Mouse (Mus musculus) forebrain, embryonic 13.5 days (tissue): Measurements from ENCODE around the gene Sowahc. TPM values are rescaled to one million over a fixed set of nuclear protein-coding genes. Genes with fewer than 3 reads are reported as not detected.

Experiments
- ATAC-seq: fragments of 200-750 bp; cut with Nextera tagmentation; 2 replicates; pipeline ENCODE4 v1.8.0; 2017
- H3K27ac ChIP-seq: fragments of 300-500 bp; sonication (generic); 2 replicates; pipeline ENCODE4 v1.5.1; 2015; ENCODE audit warnings: inconsistent platforms, mild to moderate bottlenecking, moderate library complexity
- H3K27me3 ChIP-seq: fragments of 300-500 bp; sonication (generic); 2 replicates; pipeline ENCODE4 v1.6.1; 2015; ENCODE audit warnings: mild to moderate bottlenecking, inconsistent platforms
- H3K36me3 ChIP-seq: fragments of 300-500 bp; sonication (generic); 2 replicates; pipeline ENCODE4 v1.6.1; 2015; ENCODE audit warnings: mild to moderate bottlenecking, inconsistent platforms; ENCODE audit not compliant: poor library complexity, severe bottlenecking
- H3K4me1 ChIP-seq: fragments of 300-500 bp; sonication (generic); 2 replicates; pipeline ENCODE4 v1.6.1; 2015; ENCODE audit warnings: inconsistent platforms
- H3K4me2 ChIP-seq: fragments of 300-500 bp; sonication (generic); 2 replicates; pipeline ENCODE4 v1.6.1; 2015; ENCODE audit warnings: inconsistent platforms, mild to moderate bottlenecking, moderate library complexity
- H3K4me3 ChIP-seq: fragments of 300-500 bp; sonication (generic); 2 replicates; pipeline ENCODE4 v1.5.1; 2015; ENCODE audit warnings: mild to moderate bottlenecking, inconsistent platforms
- H3K9ac ChIP-seq: fragments of 300-500 bp; sonication (generic); 2 replicates; pipeline ENCODE4 v1.6.1; 2015; ENCODE audit warnings: mild to moderate bottlenecking, inconsistent platforms
- H3K9me3 ChIP-seq: fragments of 300-500 bp; sonication (generic); replicated peaks from 2 replicates; pipeline ENCODE4 v1.6.1; 2016; ENCODE audit warnings: inconsistent platforms
- WGBS: fragments of 180-500 bp; shearing (Covaris S2); methylation state at CpG from one replicate; pipeline ENCODE4 v1.1.7; 2015; 5-methylcytosine and 5-hydroxymethylcytosine counted together
- polyA plus RNA-seq: library from polyadenylated mRNA; unstranded; fragments of >200 nt; fragmentation: Nextera tagmentation; extraction: Ambion mirVana; gene quantifications from 2 replicates; pipeline ENCODE4 v1.2.1, GENCODE M21; 2015

The Sowahc gene
- polyA plus RNA-seq, 1 experiment from 2014 or later, result 12.9 TPM

GRCm38 (mm10) chr10:59259572-59259971 is 37.8 kb downstream of the Sowahc start:
- H3K27me3 ChIP-seq, result no peaks in the 10 kb centered on the region
- no peaks in the 10 kb centered on the region for H3K9me3 ChIP-seq
- ATAC-seq, result no peak
- H3K36me3 ChIP-seq, result no peaks in the 10 kb centered on the region
- H3K9ac ChIP-seq, result no peak overlapping the region
- H3K4me1 ChIP-seq, result peaks cover 6% of the 10 kb centered on the region; the same call in 1 of the 2 replicates
- H3K27ac ChIP-seq, result no peak overlapping the region
- WGBS, result 85% methylated on average over 6 of the region's 6 CpGs
- no peak overlapping the region for H3K4me3 ChIP-seq
- H3K4me2 ChIP-seq, result no peak overlapping the region

GRCm38 (mm10) chr10:59261603-59262002 is 39.9 kb downstream of the Sowahc start:
- H3K9me3 ChIP-seq, result no peaks in the 10 kb centered on the region
- no peaks in the 10 kb centered on the region for H3K36me3 ChIP-seq
- no peaks in the 10 kb centered on the region for H3K27me3 ChIP-seq
- no peak overlapping the region for H3K4me2 ChIP-seq
- no peak overlapping the region for H3K9ac ChIP-seq
- H3K4me3 ChIP-seq, result no peak overlapping the region
- no peak overlapping the region for H3K27ac ChIP-seq
- WGBS, result 56% methylated on average over 3 of the region's 3 CpGs
- peak; percentile 50; the same call in 1 of the 2 replicates for ATAC-seq
- peaks cover 6% of the 10 kb centered on the region; the same call in 1 of the 2 replicates for H3K4me1 ChIP-seq

- 68% methylated on average over 1 of the region's 1 CpGs for WGBS
- Histone ChIP-seq H3K4me2 (no peak overlapping the region), H3K4me3 (no peak overlapping the region), H3K27me3 (no peaks in the 10 kb centered on the region), H3K4me1 (peaks cover 6% of the 10 kb centered on the region; the same call in 1 of the 2 replicates), H3K27ac (no peak overlapping the region), H3K36me3 (no peaks in the 10 kb centered on the region), H3K9ac (no peak overlapping the region), H3K9me3 (no peaks in the 10 kb centered on the region)
- ATAC-seq, result no peak
These were observed 40.3 kb downstream of the Sowahc start for GRCm38 (mm10) chr10:59262021-59262420.

DNA sequence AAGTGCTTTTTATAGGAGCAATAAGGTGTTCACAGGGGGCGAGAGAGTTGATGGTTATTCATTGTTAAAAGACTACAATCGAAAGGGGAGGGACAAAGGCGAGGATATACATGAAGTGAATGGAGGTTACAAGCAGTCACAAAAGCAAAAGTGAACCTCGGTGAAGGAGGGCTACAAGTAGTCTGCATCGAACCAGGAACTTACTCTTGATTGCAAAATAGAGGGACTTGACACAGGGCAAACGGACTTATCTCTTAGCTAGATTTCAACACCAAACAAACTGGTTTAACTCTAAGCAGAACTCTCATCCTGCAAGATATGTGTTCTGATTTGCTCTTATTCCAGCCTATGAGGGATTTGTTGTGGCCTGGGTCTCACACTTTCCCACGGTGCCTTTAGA is 41.2 kb downstream of the Sowahc start:
- Histone ChIP-seq H3K27me3 (no peaks in the 10 kb centered on the region), H3K4me2 (no peak overlapping the region), H3K36me3 (no peaks in the 10 kb centered on the region), H3K9me3 (no peaks in the 10 kb centered on the region), H3K27ac (no peak overlapping the region), H3K4me3 (no peak overlapping the region), H3K9ac (no peak overlapping the region), H3K4me1 (peaks cover 6% of the 10 kb centered on the region; the same call in 1 of the 2 replicates)
- WGBS, result 65% methylated on average over 7 of the region's 7 CpGs
- ATAC-seq, result no peak

GRCm38 (mm10) chr10:59265067-59265466 is 43.3 kb downstream of the Sowahc start:
- H3K4me2 ChIP-seq, result no peak overlapping the region
- no peak overlapping the region for H3K9ac ChIP-seq
- H3K4me1 ChIP-seq, result peaks cover 6% of the 10 kb centered on the region; the same call in 1 of the 2 replicates
- no peak overlapping the region for H3K4me3 ChIP-seq
- WGBS, result 86% methylated on average over 7 of the region's 7 CpGs
- H3K27me3 ChIP-seq, result no peaks in the 10 kb centered on the region
- no peaks in the 10 kb centered on the region for H3K36me3 ChIP-seq
- no peaks in the 10 kb centered on the region for H3K9me3 ChIP-seq
- no peak overlapping the region for H3K27ac ChIP-seq
- ATAC-seq, result no peak

- no peak overlapping the region for H3K4me3 ChIP-seq
- no peaks in the 10 kb centered on the region for H3K9me3 ChIP-seq
- no peak overlapping the region for H3K27ac ChIP-seq
- no peak overlapping the region for H3K4me2 ChIP-seq
- H3K4me1 ChIP-seq, result peaks cover 6% of the 10 kb centered on the region; the same call in 1 of the 2 replicates
- WGBS, result 77% methylated on average over 4 of the region's 4 CpGs
- no peak for ATAC-seq
- no peaks in the 10 kb centered on the region for H3K27me3 ChIP-seq
- H3K9ac ChIP-seq, result no peak overlapping the region
- H3K36me3 ChIP-seq, result no peaks in the 10 kb centered on the region
These were observed 43.9 kb downstream of the Sowahc start for GRCm38 (mm10) chr10:59265674-59266073.

DNA sequence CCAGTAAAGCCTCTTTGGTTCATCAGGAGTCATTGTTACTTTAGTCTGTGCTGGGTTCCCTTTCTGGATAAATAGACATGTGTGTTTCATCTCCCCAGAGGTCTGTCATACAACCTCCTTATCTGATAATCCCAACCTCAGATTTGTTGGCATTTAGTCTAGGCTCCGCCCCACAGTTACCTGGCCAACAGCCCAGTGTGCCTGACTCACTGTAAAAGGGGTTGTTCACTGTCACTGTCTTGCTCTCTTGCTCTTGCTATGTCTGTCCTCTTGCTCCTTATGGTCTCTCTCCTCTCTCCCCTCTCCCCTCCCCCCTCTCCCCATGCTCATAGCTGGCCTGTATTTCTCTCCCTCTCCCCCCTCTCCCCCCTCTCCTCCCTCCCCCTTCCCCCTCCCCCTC is 44.3 kb downstream of the Sowahc start:
- ATAC-seq, result no peak
- H3K27ac ChIP-seq, result no peak overlapping the region
- no peak overlapping the region for H3K9ac ChIP-seq
- no peak overlapping the region for H3K4me3 ChIP-seq
- peaks cover 6% of the 10 kb centered on the region; the same call in 1 of the 2 replicates for H3K4me1 ChIP-seq
- no peak overlapping the region for H3K4me2 ChIP-seq
- 91% methylated on average over 1 of the region's 1 CpGs for WGBS
- H3K9me3 ChIP-seq, result no peaks in the 10 kb centered on the region
- H3K27me3 ChIP-seq, result no peaks in the 10 kb centered on the region
- H3K36me3 ChIP-seq, result no peaks in the 10 kb centered on the region

GRCm38 (mm10) chr10:59267275-59267674 is 45.5 kb downstream of the Sowahc start:
- Histone ChIP-seq H3K27me3 (no peaks in the 10 kb centered on the region), H3K4me2 (no peak overlapping the region), H3K4me1 (peaks cover 2% of the 10 kb centered on the region; the same call in 1 of the 2 replicates), H3K9ac (no peak overlapping the region), H3K4me3 (no peak overlapping the region), H3K36me3 (no peaks in the 10 kb centered on the region), H3K9me3 (no peaks in the 10 kb centered on the region), H3K27ac (no peak overlapping the region)
- WGBS, result 93% methylated on average over 2 of the region's 2 CpGs
- no peak for ATAC-seq

DNA sequence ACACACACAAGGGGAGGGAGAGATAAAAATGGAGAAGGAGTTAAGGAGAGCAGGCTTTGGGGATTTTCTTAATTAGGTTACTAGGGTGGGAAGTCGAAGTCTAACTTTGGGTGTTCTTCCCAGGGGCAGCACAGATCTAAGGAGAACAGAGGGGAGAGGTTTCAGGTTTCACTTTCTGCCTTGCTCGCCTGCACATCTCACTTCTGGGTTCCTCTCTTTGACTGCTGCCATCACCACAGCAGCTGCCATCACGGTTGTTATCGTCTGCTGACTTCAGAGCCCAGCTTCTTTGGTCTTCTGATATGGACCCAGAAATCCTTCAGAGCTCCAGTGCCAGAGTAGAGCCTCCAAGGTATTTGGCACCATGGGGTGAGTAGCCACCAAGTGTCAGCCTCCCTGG is 46.4 kb downstream of the Sowahc start:
- Histone ChIP-seq H3K36me3 (no peaks in the 10 kb centered on the region), H3K4me2 (no peak overlapping the region), H3K9ac (no peak overlapping the region), H3K27me3 (no peaks in the 10 kb centered on the region), H3K9me3 (no peaks in the 10 kb centered on the region), H3K4me1 (no peaks in the 10 kb centered on the region), H3K27ac (no peak overlapping the region), H3K4me3 (no peak overlapping the region)
- ATAC-seq, result no peak
- WGBS, result 56% methylated on average over 4 of the region's 4 CpGs

- WGBS, result 69% methylated on average over 3 of the region's 3 CpGs
- Histone ChIP-seq H3K9ac (no peak overlapping the region), H3K27ac (no peak overlapping the region), H3K4me2 (no peak overlapping the region), H3K4me3 (no peak overlapping the region), H3K36me3 (no peaks in the 10 kb centered on the region), H3K4me1 (no peaks in the 10 kb centered on the region), H3K9me3 (no peaks in the 10 kb centered on the region), H3K27me3 (no peaks in the 10 kb centered on the region)
- no peak for ATAC-seq
These were observed 47.0 kb downstream of the Sowahc start for GRCm38 (mm10) chr10:59268754-59269153.

- Histone ChIP-seq H3K27ac (no peak overlapping the region), H3K4me1 (no peaks in the 10 kb centered on the region), H3K4me2 (no peak overlapping the region), H3K36me3 (no peaks in the 10 kb centered on the region), H3K4me3 (no peak overlapping the region), H3K9ac (no peak overlapping the region), H3K27me3 (no peaks in the 10 kb centered on the region), H3K9me3 (no peaks in the 10 kb centered on the region)
- ATAC-seq, result no peak
- 83% methylated on average over 5 of the region's 5 CpGs for WGBS
These were observed 54.0 kb downstream of the Sowahc start for GRCm38 (mm10) chr10:59275745-59276144.
